23 mouse cellular contexts compared by ENCODE assay signal in the genomic region with DNA sequence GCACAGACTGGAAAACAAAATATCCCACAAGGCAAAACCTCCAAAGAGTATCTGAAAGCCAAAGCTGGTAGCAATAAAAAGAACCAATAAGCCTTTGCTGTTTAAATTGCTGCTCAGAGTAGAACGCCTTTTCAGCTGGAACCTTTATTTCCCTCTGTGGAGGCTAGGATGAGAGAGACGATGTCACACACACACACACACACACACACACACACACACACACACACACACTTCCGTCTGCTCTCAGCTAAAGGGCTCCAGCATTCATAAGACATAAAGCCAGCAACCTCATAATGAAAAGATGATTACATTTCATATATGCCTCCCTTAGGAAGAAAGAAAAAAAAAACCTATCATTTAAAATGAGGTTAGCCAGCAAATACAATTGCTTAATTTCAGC.
DNase-seq lines count a peak whose midpoint lies in the region; ATAC-seq lines count a peak whose summit lies in the region.
"Had no signal": no experiment of that assay in that cellular context is flagged by ENCODE, and none has a peak within 500 bp of the region (broad histone marks: within the 10 kb centered on the region; RNA-seq: fewer than 3 reads in every experiment).

No protein-coding gene starts in this region.

- H3K27me3 ChIP-seq in forebrain, embryonic 13.5 days, result no peaks in the 10 kb centered on the region
- no peaks in the 10 kb centered on the region for H3K27me3 ChIP-seq in forebrain, embryonic 16.5 days (replicated peaks; ENCODE audit: control insufficient read depth, insufficient read depth, low read length)
- no peaks in the 10 kb centered on the region for H3K27me3 ChIP-seq in hindbrain, embryonic 14.5 days (ENCODE audit: control insufficient read depth, insufficient read depth, low read length)
- H3K27me3 ChIP-seq in hindbrain, embryonic 12.5 days, result no peaks in the 10 kb centered on the region
- no peaks in the 10 kb centered on the region for H3K27me3 ChIP-seq in neural tube, embryonic 13.5 days
- H3K27me3 ChIP-seq: embryonic facial prominence, embryonic 12.5 days; liver, embryonic 15.5 days had no signal

- ATAC-seq in forebrain, embryonic 13.5 days, result peak; percentile 33; the same call in 1 of the 2 replicates
- ATAC-seq in forebrain, embryonic 16.5 days, result no peak
- peak; percentile 72; the same call in 1 of the 2 replicates for ATAC-seq in hindbrain, embryonic 14.5 days (ENCODE audit: low FRiP score)
- ATAC-seq in hindbrain, embryonic 12.5 days (ENCODE audit: low FRiP score), result no peak
- peak; percentile 91 for ATAC-seq in neural tube, embryonic 13.5 days (ENCODE audit: low read depth)
- ATAC-seq: intestine, postnatal 0 days had no signal

- no peak overlapping the region for H3K27ac ChIP-seq in forebrain, embryonic 13.5 days
- H3K27ac ChIP-seq in forebrain, embryonic 16.5 days (ENCODE audit: low read length), result no peak overlapping the region
- H3K27ac ChIP-seq in hindbrain, embryonic 14.5 days, result peak overlapping the region; percentile 54
- H3K27ac ChIP-seq in hindbrain, embryonic 12.5 days, result no peak overlapping the region
- peak overlapping the region; percentile 74 for H3K27ac ChIP-seq in neural tube, embryonic 13.5 days (replicated peaks)
- H3K27ac ChIP-seq: embryonic facial prominence, embryonic 12.5 days; liver, embryonic 15.5 days had no signal

- no peaks in the 10 kb centered on the region for H3K36me3 ChIP-seq in forebrain, embryonic 13.5 days (ENCODE audit: poor library complexity, severe bottlenecking)
- H3K36me3 ChIP-seq in forebrain, embryonic 16.5 days (ENCODE audit: control insufficient read depth, insufficient read depth), result no peaks in the 10 kb centered on the region
- H3K36me3 ChIP-seq in hindbrain, embryonic 14.5 days (replicated peaks; ENCODE audit: control insufficient read depth, insufficient read depth), result no peaks in the 10 kb centered on the region
- H3K36me3 ChIP-seq in hindbrain, embryonic 12.5 days, result no peaks in the 10 kb centered on the region
- H3K36me3 ChIP-seq in neural tube, embryonic 13.5 days, result no peaks in the 10 kb centered on the region
- H3K36me3 ChIP-seq: embryonic facial prominence, embryonic 12.5 days; G1E; liver, embryonic 15.5 days had no signal

- WGBS in forebrain, embryonic 13.5 days, result 42% methylated on average over 3 of the region's 3 CpGs
- 51% methylated on average over 3 of the region's 3 CpGs for WGBS in forebrain, embryonic 16.5 days
- WGBS in hindbrain, embryonic 14.5 days, result 34% methylated on average over 3 of the region's 3 CpGs
- 63% methylated on average over 3 of the region's 3 CpGs for WGBS in hindbrain, embryonic 12.5 days
- 22% methylated on average over 3 of the region's 3 CpGs for WGBS in neural tube, embryonic 13.5 days

- no peaks in the 10 kb centered on the region for H3K4me1 ChIP-seq in forebrain, embryonic 13.5 days
- 0 out of 2 replicates have a peak, but pooled peaks cover 2% of the 10 kb centered on the region for H3K4me1 ChIP-seq in forebrain, embryonic 16.5 days (replicated peaks; ENCODE audit: control insufficient read depth, insufficient read depth, low read length)
- H3K4me1 ChIP-seq in hindbrain, embryonic 14.5 days (replicated peaks; ENCODE audit: control insufficient read depth, insufficient read depth, low read length), result no peaks in the 10 kb centered on the region
- no peaks in the 10 kb centered on the region for H3K4me1 ChIP-seq in hindbrain, embryonic 12.5 days
- H3K4me1 ChIP-seq in neural tube, embryonic 13.5 days (replicated peaks), result peaks cover 5% of the 10 kb centered on the region; the same call in 1 of the 2 replicates
- H3K4me1 ChIP-seq: embryonic facial prominence, embryonic 12.5 days; liver, embryonic 15.5 days had no signal

- H3K9me3 ChIP-seq in forebrain, embryonic 13.5 days (replicated peaks), result no peaks in the 10 kb centered on the region
- H3K9me3 ChIP-seq in forebrain, embryonic 16.5 days (ENCODE audit: control insufficient read depth, low read length), result no peaks in the 10 kb centered on the region
- H3K9me3 ChIP-seq in hindbrain, embryonic 14.5 days (ENCODE audit: control insufficient read depth, low read length), result no peaks in the 10 kb centered on the region
- no peaks in the 10 kb centered on the region for H3K9me3 ChIP-seq in hindbrain, embryonic 12.5 days (replicated peaks)
- no peaks in the 10 kb centered on the region for H3K9me3 ChIP-seq in neural tube, embryonic 13.5 days
- H3K9me3 ChIP-seq: embryonic facial prominence, embryonic 12.5 days; G1E; liver, embryonic 15.5 days had no signal

- H3K9ac ChIP-seq in forebrain, embryonic 13.5 days, result no peak overlapping the region
- no peak overlapping the region for H3K9ac ChIP-seq in forebrain, embryonic 16.5 days (replicated peaks; ENCODE audit: low read depth, low read length)
- no peak overlapping the region for H3K9ac ChIP-seq in hindbrain, embryonic 14.5 days
- H3K9ac ChIP-seq in hindbrain, embryonic 12.5 days, result no peak overlapping the region
- H3K9ac ChIP-seq in neural tube, embryonic 13.5 days, result no peak overlapping the region
- H3K9ac ChIP-seq: embryonic facial prominence, embryonic 12.5 days; liver, embryonic 15.5 days; lung, embryonic 14.5 days had no signal

- peak; percentile 47 for DNase-seq in hindbrain, embryonic 14.5 days (ENCODE audit: low spot score)
- DNase-seq in neural tube, embryonic 10.5 days (ENCODE audit: extremely low spot score, low spot score), result no peak
- no peak for DNase-seq in adrenal gland, postnatal 36 days
- DNase-seq: adrenal gland, adult 8-10 months; cerebellum, adult 11 months; cerebellum, adult 9-10 months; cerebellum, postnatal 36 days; gastrocnemius, postnatal 10 days; kidney, postnatal 14 days; layer of hippocampus, adult 9-11 months; lung, embryonic 14.5 days; lung, postnatal 14 days; right cerebral cortex, adult 18-20 months; spleen, adult 18-20 months; thymus, postnatal 14 days had no signal

- no peak overlapping the region for H3K4me2 ChIP-seq in forebrain, embryonic 13.5 days
- H3K4me2 ChIP-seq in forebrain, embryonic 16.5 days (ENCODE audit: low read length), result no peak overlapping the region
- no peak overlapping the region for H3K4me2 ChIP-seq in hindbrain, embryonic 14.5 days (replicated peaks)
- H3K4me2 ChIP-seq in hindbrain, embryonic 12.5 days (replicated peaks), result no peak overlapping the region
- H3K4me2 ChIP-seq in neural tube, embryonic 13.5 days, result no peak overlapping the region
- H3K4me2 ChIP-seq: embryonic facial prominence, embryonic 12.5 days; liver, embryonic 15.5 days; lung, embryonic 14.5 days had no signal

- no peak overlapping the region for H3K4me3 ChIP-seq in forebrain, embryonic 13.5 days
- no peak overlapping the region for H3K4me3 ChIP-seq in forebrain, embryonic 16.5 days (replicated peaks; ENCODE audit: low read length)
- no peak overlapping the region for H3K4me3 ChIP-seq in hindbrain, embryonic 14.5 days (replicated peaks; ENCODE audit: low read length)
- no peak overlapping the region for H3K4me3 ChIP-seq in hindbrain, embryonic 12.5 days
- no peak overlapping the region for H3K4me3 ChIP-seq in neural tube, embryonic 13.5 days
- H3K4me3 ChIP-seq: embryonic facial prominence, embryonic 12.5 days; liver, embryonic 15.5 days had no signal

Comparison
In these comparisons a context has a peak if more than half of its experiments do, and no peak if none do; other contexts are left out.
1. ATAC-seq: peak in forebrain, embryonic 13.5 days (single experiment), hindbrain, embryonic 14.5 days (single experiment) and neural tube, embryonic 13.5 days (single experiment); none in forebrain, embryonic 16.5 days (single experiment) and hindbrain, embryonic 12.5 days (single experiment).
2. H3K27ac ChIP-seq: peak in hindbrain, embryonic 14.5 days (single experiment) and neural tube, embryonic 13.5 days (single experiment); none in forebrain, embryonic 13.5 days (single experiment), forebrain, embryonic 16.5 days (single experiment) and hindbrain, embryonic 12.5 days (single experiment).